Mouse (Mus musculus) embryo, embryonic 9.5 days (tissue): ENCODE measurements around the gene Hinfp.
"Not testable (repeated sequence)": the region's sequence is repeated elsewhere in the genome, so short reads cannot be mapped to it uniquely, and the experiment has no call there.

Experiments
- DNase-seq: peaks from one replicate; pipeline ENCODE4 v3.0.0-alpha.2; 2017; ENCODE audit errors: extremely low spot score

Hinfp gene

DNA sequence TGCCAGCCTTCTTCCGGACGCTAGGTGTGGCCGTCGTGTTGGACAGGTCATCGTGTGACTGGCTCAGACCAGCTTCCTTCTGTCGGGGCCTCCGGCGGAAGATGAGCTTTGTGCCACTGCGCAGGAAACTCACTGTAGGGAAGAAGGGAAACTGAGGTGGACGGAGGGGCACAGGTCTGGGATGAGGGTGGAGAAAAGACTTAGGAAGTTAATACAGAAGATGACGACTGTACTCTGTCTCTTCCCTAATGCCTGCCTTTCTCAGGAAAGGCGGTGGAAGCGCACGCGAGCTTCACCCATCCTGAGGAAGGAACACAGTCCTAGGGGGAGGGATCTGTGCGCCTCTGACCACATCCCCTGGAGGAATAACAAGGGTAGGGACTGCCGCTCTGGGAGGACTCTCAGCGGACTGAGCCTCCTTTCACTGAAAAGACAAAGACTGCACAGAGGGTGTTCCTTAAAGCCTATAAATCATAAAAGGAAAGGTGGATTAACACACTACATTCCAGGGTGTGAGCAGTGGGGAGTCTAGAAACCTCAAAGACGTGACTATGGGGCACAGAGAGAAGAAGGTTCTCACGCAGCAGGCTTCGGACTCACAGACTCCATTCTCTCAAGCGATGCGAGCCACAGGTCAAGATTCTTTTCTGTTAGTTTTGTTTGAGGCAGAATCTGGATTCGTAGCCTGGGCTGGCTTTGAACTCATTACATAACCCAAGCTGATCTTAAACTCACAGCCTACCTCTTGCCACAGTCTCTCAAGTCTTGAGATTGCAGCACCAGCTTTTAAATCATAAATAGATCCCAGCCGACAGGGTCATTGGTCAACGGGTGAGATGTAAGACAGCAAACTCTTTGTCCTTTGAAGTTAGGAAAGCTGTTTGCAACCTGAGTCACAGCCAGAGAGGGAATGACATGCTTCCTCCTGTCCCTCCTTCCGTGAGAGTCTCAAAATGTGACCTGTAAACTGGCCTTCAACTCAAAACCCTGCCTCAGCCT lies 6.0 kb upstream of the Hinfp start:
- peak; percentile 46 for DNase-seq

DNA sequence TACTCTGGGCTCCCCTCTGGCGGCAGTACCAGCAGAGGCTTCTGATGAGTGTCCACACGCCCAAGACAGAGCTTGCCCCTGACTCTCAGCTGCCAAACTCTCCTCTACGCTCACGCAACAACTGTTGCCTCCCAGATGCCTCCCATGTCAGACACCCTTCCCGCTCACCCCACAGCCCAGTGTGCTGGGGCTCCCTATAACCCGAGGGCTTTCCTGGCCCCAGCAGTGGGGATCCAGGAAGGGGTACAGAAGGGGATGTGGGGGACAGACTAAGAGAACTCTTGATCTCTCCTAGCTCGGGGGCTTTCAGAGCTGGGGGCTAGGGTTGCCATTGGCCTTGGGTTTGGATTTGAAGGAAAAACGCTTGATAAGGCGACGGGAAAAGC lies 5.3 kb upstream of the Hinfp start:
- DNase-seq: no peak

DNA sequence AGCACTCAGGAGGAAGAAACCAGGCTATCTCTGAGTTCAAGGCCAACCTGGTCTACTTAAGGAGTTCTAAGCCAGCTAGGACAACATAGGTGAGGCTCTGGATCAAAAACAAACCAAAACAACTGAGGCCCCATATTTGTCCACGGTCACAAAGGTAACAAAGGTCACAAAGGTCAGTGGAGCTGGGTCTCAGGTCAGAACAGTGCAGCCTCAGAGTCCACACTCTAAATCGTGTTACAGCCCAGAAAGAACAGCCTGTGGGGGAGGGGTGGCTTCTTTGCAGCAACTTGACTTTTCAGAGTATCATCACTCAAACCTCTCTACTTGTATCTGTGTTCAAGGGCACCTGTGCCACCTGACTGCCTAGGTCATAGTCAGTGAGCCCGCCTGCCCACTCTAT lies 4.3 kb upstream of the Hinfp start:
- no peak for DNase-seq

DNA sequence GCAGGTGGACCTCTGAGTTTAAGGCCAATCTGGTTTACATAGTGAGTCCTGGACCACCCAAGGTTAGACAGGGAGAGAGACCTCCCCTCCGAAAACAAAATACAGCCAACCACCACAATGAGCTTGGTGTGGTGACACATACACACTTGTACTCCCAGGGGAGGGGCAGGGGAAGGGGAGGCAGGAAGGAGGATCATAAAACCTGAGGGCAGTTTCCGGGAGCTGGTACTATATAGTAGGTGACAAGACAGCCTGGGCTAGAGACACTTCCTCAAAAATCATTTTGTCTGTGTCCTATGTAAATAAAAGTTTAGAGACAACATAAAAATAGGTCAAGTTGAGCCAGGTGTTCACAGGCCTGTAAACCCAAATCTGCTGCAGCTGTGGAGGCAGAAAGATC lies 1.8 kb upstream of the Hinfp start:
- DNase-seq: no peak

DNA sequence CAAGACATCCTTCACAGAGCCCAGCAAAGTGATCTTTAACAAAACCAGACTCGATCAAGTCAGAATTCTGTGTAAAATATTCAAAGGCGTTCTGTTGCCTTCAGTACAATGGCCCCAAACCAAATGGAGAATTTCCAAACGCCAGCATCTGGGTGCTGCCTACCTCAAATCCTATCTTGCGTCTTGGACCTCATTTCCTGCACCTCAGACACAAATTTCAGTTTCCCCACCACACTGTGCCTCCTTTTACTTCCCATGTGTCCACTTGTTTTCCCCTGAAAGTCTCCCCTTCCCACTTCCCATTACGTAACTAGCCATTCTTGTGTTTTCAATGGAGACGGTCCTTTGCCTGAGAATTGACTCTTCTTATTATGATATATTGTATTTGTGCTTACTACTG lies 1.1 kb upstream of the Hinfp start:
- DNase-seq: no peak

DNA sequence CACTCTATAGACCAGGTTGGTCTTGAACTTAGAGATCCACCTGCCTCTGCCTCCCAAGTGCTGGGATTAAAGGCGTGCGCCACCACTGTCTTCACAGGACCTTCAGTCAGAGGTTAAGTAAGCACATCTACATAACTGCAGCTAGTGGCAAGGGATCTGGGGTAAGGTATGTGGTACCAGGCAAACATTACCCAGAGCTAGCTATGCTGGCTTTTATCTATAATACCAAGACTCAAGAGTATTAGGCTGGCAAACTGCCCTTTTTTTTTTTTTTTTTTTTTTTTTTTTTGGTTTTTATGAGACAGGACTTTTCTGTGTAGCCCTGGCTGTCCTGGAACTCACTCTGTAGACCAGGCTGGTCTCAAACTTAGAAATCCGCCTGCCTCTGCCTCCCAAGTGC lies 5.5 kb downstream of the Hinfp start:
- DNase-seq: not testable (repeated sequence)

DNA sequence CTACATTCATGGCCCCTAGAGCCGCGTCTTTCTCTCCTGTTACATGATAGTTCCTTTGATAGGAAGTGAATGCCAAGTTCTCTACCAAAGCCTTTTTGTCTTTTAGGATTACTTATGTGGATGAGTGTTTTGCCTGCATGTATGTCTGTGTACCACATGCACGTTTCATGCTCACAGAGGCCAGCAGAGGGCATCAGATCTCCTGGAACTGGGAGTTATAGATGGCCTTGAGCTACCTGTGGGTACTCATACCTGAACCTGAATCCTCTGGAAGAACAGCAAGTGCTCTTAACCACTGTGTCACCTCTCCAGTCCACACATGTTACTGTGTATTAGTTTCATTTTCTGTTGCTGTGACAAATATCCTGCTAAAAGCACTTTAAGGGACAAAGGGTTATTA lies 13.0 kb downstream of the Hinfp start:
- DNase-seq: no peak

- DNase-seq: no peak
Observed at GRCm38 (mm10) chr9:44288959-44289291, 16.5 kb downstream of the Hinfp start.

DNA sequence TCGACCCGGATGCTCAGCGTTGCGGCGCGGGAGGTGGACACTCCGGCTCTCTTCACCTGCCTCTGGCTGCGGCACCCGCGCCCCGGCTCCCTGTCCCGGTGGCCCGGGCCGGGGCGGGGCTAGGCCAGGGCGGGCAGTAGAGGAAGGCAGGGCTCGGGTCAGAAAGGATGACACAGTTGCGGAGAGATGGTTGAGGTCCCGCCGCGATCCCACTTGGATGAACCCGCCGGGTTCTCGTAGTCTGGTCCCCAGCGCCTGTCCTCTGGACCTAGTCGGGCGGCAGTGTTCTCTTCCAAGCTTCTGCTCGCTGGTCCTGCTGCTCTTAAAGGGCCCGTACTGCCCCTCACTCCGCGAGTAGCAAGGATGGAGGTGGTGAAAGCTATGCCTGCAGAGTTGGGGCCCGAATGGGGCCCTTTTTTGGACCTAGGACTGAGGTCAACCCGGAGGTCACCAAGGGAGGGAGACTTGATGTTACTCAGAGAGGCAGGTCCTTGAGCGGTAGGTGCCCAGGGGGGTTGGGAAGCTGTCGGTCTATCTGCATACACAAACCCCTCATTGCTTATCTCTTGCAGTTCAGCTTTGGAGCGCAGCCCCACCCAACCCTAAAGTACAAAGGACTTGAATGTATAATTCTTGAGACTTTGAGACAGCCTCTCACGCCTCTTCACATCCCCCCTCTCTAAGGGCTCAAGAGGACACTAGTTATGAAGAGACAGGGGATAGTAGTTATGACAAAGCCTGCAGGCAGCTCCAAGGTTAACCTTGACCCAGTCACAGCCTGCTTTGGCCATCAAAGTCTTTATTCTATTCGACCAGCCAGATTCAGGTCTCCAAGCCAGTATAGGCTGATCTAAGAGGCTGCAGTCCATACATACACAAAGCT lies 17.2 kb downstream of the Hinfp start, which contains the start of gene Abcg4:
Gene Abcg4 (minus strand): TSS at position 540 of the 883 bp plus-strand sequence.
- DNase-seq: peak; percentile 39

DNA sequence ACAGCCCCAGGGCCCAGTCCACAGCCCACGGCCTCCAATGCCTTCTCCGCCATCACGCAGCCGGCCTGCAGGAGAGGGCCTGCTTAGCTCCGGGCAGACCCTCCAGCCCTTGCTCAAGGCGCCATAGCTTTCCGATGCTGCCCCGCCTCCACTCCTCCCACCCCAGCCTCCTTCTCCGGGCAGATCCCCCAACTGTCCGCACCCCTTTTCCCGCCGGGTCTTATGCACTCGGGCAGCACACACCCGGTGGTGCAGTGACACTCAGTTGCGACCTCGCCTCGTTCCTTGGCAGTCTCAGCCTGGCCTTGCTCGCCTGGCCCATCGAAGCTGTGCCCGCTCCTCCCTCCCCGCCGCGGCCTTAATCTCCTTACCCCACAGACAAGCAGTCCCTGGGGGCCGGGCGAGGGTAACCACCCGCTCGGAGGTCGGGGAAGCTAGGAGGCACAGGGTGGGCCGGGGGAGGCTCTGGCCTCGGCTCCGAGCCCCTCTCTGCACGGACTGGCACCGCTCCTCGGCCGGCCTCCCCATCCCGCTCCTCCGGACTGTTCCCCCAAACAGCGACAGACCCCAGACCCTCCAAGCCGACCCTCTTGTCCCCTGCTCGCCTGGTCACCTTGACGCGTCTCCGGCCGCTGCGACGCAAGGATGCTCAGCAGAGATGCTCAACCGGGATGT lies 17.9 kb downstream of the Hinfp start:
- peak; percentile 61 for DNase-seq

DNA sequence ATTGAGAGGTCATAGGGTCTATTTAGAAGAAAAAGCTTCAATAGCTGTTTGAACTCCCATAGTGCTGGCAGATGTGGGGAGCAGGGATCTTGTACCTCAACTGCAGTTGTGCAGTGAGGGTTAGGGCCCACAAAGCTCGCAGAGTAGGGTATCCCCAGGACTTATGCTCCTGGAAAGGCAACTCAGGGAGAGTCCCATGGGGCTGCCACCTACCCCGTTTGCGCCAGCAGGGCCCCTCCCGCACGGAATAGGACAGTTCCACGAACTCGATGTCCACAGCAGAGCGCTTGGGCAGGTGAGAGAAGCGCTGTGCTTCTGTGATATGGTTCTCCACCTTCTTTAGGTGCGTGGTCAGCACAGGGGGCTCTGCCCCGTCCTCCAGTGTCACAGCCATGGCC lies 18.5 kb downstream of the Hinfp start:
- no peak for DNase-seq

GRCm38 (mm10) chr9:44286256-44286850 lies 19.1 kb downstream of the Hinfp start:
- no peak for DNase-seq

- no peak for DNase-seq
Observed at GRCm38 (mm10) chr9:44283183-44283582, 22.3 kb downstream of the Hinfp start.

- no peak for DNase-seq
Observed at GRCm38 (mm10) chr9:44269973-44270372, 35.5 kb downstream of the Hinfp start.

DNA sequence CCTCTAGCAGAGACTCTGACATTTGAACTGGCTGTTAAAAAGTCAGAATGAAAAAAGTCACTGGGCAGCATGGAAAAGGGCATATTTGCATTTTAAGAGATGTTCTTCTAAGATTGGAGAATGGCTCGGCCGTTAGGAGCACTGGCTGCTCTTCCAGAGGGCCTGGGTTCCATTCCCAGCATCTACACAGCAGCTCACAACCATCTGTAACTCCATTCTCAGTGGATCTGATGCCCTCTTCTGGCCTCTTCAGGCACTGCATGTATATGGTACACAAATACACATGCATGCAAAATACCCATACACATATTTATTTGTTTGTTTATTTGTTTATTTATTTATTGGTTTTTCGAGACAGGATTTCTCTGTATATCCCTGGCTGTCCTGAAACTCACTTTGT lies 36.4 kb downstream of the Hinfp start:
- DNase-seq: no peak

DNA sequence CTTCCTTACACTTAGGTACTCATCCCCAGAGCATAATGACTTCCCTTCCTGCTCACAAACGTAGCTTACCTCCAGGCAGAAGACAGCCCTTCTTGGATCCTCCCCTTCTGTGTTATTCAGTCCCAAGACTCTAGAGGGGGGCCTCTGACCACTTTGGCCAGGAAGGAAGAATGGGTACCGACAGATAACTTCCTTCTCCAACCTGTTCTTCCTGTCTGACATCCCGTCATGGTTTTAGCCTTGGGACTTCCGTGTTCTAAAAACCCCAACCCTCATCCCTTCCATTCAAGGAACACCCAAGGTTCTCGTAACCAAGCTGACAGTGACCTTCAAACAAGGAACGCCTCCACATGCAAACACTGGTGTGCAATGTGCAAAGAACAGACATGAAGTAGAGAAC lies 37.0 kb downstream of the Hinfp start, which contains the start of gene Nlrx1:
Gene Nlrx1 (minus strand): TSS at position 168 of the 400 bp plus-strand sequence.
- DNase-seq: no peak

- peak; percentile 77 for DNase-seq
Observed at GRCm38 (mm10) chr9:44268027-44268360, 37.5 kb downstream of the Hinfp start.

GRCm38 (mm10) chr9:44267319-44268026 lies 38.0 kb downstream of the Hinfp start:
- peak; percentile 25 for DNase-seq

DNA sequence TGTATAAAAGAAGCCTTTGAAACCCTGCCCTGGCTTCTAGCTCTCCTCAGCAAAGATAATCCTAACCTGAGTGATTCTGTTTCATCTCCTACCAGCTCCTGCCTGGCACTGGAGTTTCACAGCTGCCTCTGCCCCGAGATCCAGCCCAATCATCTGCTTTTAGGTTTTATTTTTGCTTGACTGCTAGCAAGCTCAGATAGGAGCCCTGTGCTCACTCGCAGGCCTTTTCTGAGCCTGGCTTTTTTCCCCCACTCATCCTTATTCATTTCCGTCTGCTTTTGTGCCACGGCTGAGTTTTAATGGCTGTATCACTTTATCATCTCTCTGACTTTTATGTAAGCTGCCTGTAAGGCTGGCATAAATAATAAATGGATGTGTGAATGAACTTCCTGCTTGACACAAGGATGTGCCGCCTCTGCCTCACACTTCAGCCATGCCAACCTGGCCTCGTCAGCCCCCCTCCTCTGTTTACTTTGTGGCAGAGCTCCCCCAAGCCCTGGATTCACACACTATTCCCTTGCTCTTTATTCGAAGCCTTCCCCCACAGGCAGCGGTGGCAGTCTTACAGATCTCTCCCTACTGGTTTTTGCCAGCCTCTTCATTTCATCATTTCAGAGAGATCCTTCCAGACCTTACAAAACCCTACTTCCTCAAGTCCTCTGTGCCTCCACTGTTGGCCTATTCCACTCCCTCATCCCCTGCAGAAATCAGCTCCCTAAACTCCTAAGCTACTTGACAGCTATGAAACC lies 38.8 kb downstream of the Hinfp start:
- DNase-seq: no peak

GRCm38 (mm10) chr9:44261388-44261787 lies 44.1 kb downstream of the Hinfp start:
- DNase-seq: no peak
